Mouse (Mus musculus) kidney, embryonic 16.5 days (tissue): ENCODE measurements around the gene Proser3. TPM values are rescaled to one million over a fixed set of nuclear protein-coding genes. Genes with fewer than 3 reads are reported as not detected.

ENCODE experiments used
- ATAC-seq: fragments of 200-750 bp; cut with Nextera tagmentation; 2 replicates; pipeline ENCODE4 v1.8.0; 2017; ENCODE audit warnings: moderate TSS enrichment; ENCODE audit not compliant: low FRiP score, low TSS enrichment
- H3K27ac ChIP-seq: fragments of 300-500 bp; sonication (generic); 2 replicates; pipeline ENCODE4 v1.5.1; 2014; ENCODE audit warnings: low read length
- H3K27me3 ChIP-seq: fragments of 300-500 bp; sonication (generic); 2 replicates; pipeline ENCODE4 v1.6.1; 2014; ENCODE audit warnings: low read length, control low read depth, mixed read lengths; ENCODE audit not compliant: insufficient read depth
- H3K36me3 ChIP-seq: fragments of 300-500 bp; sonication (generic); 2 replicates; pipeline ENCODE4 v1.6.1; 2014; ENCODE audit warnings: low read length, control low read depth, mixed read lengths; ENCODE audit not compliant: insufficient read depth
- H3K4me1 ChIP-seq: fragments of 300-500 bp; sonication (generic); 2 replicates; pipeline ENCODE4 v1.6.1; 2014; ENCODE audit warnings: low read length, control low read depth, mixed read lengths; ENCODE audit not compliant: insufficient read depth
- H3K4me2 ChIP-seq: fragments of 300-500 bp; sonication (generic); replicated peaks from 2 replicates; pipeline ENCODE4 v1.6.1; 2014; ENCODE audit warnings: low read depth, low read length
- H3K4me3 ChIP-seq: fragments of 300-500 bp; sonication (generic); 2 replicates; pipeline ENCODE4 v1.5.1; 2014; ENCODE audit warnings: mild to moderate bottlenecking, low read length
- H3K9ac ChIP-seq: fragments of 300-500 bp; sonication (generic); replicated peaks from 2 replicates; pipeline ENCODE4 v1.6.1; 2014; ENCODE audit warnings: low read length
- H3K9me3 ChIP-seq: fragments of 300-500 bp; sonication (generic); 2 replicates; pipeline ENCODE4 v1.6.1; 2016; ENCODE audit warnings: low read length, control low read depth
- whole genome bisulfite sequencing: fragments of 180-500 bp; shearing (Covaris S2); extraction: QIAGEN DNeasy Blood & Tissue Kit; methylation state at CpG from one replicate; pipeline ENCODE4 v1.1.7; 2014; 5-methylcytosine and 5-hydroxymethylcytosine counted together
- polyA plus RNA-seq: library from polyadenylated mRNA; unstranded; fragments of >200 nt; fragmentation: Nextera tagmentation; extraction: Ambion mirVana; gene quantifications from 2 replicates; pipeline ENCODE4 v1.2.1, GENCODE M21; 2015

Gene Proser3
- polyA plus RNA-seq, 1 experiment from 2014 or later, result 12.0 TPM

- Histone ChIP-seq H3K9ac (no peak overlapping the region), H3K4me1 (peaks cover 19% of the 10 kb centered on the region), H3K27ac (no peak overlapping the region), H3K27me3 (no peaks in the 10 kb centered on the region), H3K4me2 (no peak overlapping the region), H3K4me3 (no peak overlapping the region), H3K9me3 (no peaks in the 10 kb centered on the region), H3K36me3 (no peaks in the 10 kb centered on the region; the same call in 1 of the 2 replicates)
- WGBS, result 70% methylated on average over 4 of the region's 4 CpGs
- ATAC-seq, result no peak
Observed at GRCm38 (mm10) chr7:30591605-30591951, 39.5 kb upstream of the Proser3 start.

DNA sequence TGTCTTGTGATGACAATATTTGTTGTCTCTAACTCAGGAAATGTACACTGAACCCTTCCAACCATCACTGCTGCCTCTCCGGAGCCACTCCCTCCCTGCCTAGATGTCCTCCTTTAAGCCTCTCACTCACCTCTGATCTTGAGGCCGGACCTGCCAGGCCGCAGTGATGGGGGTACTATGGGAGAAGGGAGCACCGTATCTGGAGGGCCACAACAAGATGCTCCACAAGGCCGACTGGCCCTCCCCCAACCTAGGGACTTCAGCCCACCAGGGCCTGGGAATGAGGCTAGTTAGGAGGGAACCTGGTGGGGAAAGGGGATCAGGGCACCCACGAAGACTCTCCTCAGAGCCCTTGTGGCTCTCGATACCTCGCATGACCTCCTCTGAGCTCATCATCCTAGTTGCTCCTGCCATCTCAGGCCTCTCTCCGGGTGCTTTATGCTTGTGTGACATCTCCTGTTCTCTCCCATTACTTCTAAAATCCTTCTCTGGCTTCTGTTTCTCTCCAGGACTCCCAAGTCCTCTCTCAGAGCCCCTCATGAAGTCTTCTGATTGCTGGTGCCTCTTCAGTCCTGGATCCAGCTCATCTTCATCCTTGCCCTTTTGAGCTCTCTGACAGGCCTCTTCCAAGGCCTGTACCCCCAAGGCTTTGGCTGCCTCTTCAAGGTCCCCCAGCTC lies 39.0 kb upstream of the Proser3 start:
- Histone ChIP-seq H3K27me3 (no peaks in the 10 kb centered on the region), H3K36me3 (peaks cover 5% of the 10 kb centered on the region; the same call in 1 of the 2 replicates), H3K27ac (no peak overlapping the region), H3K9me3 (no peaks in the 10 kb centered on the region), H3K4me1 (peaks cover 23% of the 10 kb centered on the region), H3K9ac (no peak overlapping the region), H3K4me2 (no peak overlapping the region), H3K4me3 (no peak overlapping the region)
- no peak for ATAC-seq
- WGBS, result 85% methylated on average over 9 of the region's 9 CpGs

DNA sequence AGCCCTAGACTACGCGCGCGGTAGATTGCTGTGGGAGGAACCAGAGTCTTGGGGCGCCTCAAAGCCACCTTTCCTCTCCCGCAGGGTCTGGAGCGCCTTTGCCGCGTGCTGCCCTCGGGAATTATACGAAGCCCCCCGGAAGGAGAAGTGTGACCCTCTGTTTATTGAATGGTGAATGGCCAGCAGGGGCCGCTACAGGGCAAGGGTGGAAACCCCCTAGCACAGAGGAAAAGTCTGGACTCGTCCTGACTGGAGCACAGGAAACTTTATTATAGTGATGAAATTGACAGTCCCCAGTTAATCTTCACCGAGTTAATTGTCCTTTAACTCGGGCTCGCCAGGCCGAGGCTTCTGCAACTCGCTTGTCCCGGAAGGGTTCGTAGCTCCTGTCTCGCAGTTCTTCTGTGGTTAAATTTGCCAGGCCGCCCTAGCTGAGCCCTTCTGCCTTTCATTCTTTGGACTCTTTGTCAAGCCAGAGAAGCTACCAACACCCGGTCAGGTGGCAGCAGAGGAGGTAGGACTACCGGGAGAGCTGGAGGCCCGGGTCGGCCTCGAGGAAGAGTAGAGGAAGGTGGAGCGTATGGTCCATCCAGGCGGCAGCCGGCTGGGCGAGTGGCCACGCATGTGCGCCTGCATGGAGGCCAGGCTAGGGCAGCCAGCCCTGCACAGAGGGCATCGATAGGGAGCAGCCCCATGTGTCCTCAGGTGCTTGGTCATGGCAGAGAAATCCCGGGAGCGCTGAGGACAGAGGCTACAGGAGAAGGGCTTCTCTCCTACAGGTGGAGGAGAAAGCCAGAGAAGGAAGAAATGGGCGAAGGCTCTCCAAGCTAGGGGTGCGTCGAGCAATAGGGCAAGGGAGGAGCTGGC lies 37.6 kb upstream of the Proser3 start:
- peak overlapping the region; percentile 92 for H3K27ac ChIP-seq
- H3K36me3 ChIP-seq, result peaks cover 18% of the 10 kb centered on the region
- H3K9me3 ChIP-seq, result no peaks in the 10 kb centered on the region
- peak overlapping the region; percentile 99 for H3K4me3 ChIP-seq
- H3K27me3 ChIP-seq, result no peaks in the 10 kb centered on the region
- ATAC-seq, result peak; percentile 78
- 22% methylated on average over 40 of the region's 40 CpGs for WGBS
- peaks cover 23% of the 10 kb centered on the region for H3K4me1 ChIP-seq
- peak overlapping the region; percentile 99 for H3K9ac ChIP-seq
- H3K4me2 ChIP-seq, result peak overlapping the region; percentile 90

GRCm38 (mm10) chr7:30588676-30589434 lies 36.8 kb upstream of the Proser3 start, which contains the start of gene Kmt2b:
Kmt2b (minus strand) TSS chr7:30588726.
- H3K9ac ChIP-seq, result peak within 1 kb of the TSS; percentile 99
- peak; percentile 96 for ATAC-seq
- no peaks in the 10 kb centered on the region for H3K9me3 ChIP-seq
- peaks cover 26% of the 10 kb centered on the region for H3K36me3 ChIP-seq
- peak within 1 kb of the TSS; percentile 99 for H3K4me3 ChIP-seq
- peak within 1 kb of the TSS; percentile 92 for H3K27ac ChIP-seq
- H3K4me2 ChIP-seq, result peak within 1 kb of the TSS; percentile 90
- WGBS, result 1% methylated on average over 50 of the region's 68 CpGs
- H3K4me1 ChIP-seq, result peaks cover 23% of the 10 kb centered on the region
- no peaks in the 10 kb centered on the region for H3K27me3 ChIP-seq

- ATAC-seq, result peak; percentile 18; the same call in 1 of the 2 replicates
- WGBS, result under 1% methylated on average over 43 of the region's 67 CpGs
- peak overlapping the region; percentile 99 for H3K9ac ChIP-seq
- peaks cover 23% of the 10 kb centered on the region for H3K4me1 ChIP-seq
- peak overlapping the region; percentile 99 for H3K4me3 ChIP-seq
- H3K27ac ChIP-seq, result peak overlapping the region; percentile 92
- peaks cover 34% of the 10 kb centered on the region for H3K36me3 ChIP-seq
- H3K9me3 ChIP-seq, result no peaks in the 10 kb centered on the region
- H3K27me3 ChIP-seq, result no peaks in the 10 kb centered on the region
- H3K4me2 ChIP-seq, result peak overlapping the region; percentile 90
Observed at GRCm38 (mm10) chr7:30587842-30588667, 36.0 kb upstream of the Proser3 start.

DNA sequence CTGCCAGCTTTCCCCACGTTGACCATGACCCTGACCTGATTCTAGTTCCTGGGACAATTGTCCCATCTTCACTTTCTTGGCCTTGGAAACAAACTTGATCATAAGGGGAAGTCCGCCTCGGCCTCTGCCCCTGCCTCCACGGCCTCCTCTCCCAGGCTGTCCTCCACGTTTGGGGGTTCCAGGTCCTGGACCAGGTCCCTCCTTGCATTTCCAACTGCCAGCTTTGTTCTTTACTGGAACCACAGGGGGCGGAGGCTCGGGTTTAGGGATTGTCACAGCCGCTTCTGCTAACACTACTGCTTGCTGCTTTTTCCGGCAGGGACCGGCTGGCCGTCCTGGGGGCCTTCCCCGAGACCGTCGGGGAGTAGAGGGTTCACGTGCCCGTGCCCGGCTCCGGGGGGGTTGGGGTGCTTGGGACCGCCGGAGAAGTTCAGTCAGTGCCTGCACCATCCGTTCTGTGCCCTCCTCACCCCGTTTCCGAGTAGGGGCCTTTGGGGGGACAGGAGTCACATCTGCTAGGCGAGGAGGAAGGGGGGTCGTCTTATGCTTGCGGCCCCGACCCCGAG lies 34.4 kb upstream of the Proser3 start:
- Histone ChIP-seq H3K27ac (no peak overlapping the region), H3K4me2 (peak overlapping the region; percentile 90; the same call in 1 of the 2 replicates), H3K9me3 (no peaks in the 10 kb centered on the region), H3K36me3 (peaks cover 50% of the 10 kb centered on the region), H3K9ac (peak overlapping the region; percentile 99), H3K4me1 (peaks cover 23% of the 10 kb centered on the region), H3K27me3 (no peaks in the 10 kb centered on the region), H3K4me3 (no peak overlapping the region)
- ATAC-seq, result no peak
- 86% methylated on average over 28 of the region's 28 CpGs for WGBS

DNA sequence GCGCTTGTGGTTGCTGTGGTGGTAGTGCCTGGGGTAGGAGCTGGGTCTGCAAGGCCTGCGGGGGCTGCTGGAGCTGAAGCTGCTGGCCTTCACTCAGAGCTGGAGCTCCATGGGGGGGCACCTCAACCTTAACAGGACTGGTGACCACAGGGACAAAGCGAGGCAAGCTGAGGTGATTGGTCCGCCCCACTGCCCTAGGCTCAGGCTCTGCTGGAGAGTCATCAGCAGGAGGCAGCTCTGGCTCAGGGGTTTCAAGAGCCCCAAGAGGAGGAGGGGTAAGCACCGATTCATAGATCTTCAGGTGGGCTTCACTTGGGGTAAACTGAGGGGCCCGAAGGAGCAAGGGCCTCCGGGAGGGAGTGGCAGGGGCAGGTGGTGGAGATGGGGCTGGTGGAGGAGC lies 33.1 kb upstream of the Proser3 start:
- H3K9ac ChIP-seq, result no peak overlapping the region
- H3K27ac ChIP-seq, result no peak overlapping the region
- H3K4me3 ChIP-seq, result no peak overlapping the region
- no peaks in the 10 kb centered on the region for H3K27me3 ChIP-seq
- H3K9me3 ChIP-seq, result no peaks in the 10 kb centered on the region
- WGBS, result 96% methylated on average over 7 of the region's 7 CpGs
- peaks cover 21% of the 10 kb centered on the region for H3K4me1 ChIP-seq
- H3K4me2 ChIP-seq, result no peak overlapping the region
- H3K36me3 ChIP-seq, result peaks cover 61% of the 10 kb centered on the region
- ATAC-seq, result no peak

DNA sequence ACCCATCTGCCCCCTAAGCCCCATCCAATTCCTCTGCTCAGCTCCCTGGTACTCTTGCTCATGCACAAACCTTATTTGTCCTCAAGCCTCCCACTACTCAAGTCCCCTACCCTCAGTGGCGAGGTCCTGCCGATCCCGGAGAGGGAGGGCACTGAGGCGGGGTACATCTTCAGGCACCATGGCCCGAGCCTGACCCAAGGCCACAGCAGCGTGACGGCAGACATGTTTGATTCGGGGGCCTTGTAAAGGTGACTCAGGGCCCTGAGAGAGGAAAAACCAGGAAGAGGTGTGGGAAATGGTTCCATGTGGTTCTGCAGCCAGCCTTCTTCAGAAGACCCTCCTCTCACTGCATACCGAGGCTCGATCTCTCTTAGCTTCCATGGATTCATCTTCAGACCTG lies 32.2 kb upstream of the Proser3 start:
- H3K36me3 ChIP-seq, result peaks cover 69% of the 10 kb centered on the region
- H3K4me1 ChIP-seq, result peaks cover 14% of the 10 kb centered on the region
- no peaks in the 10 kb centered on the region for H3K27me3 ChIP-seq
- no peak overlapping the region for H3K27ac ChIP-seq
- no peak overlapping the region for H3K4me3 ChIP-seq
- H3K4me2 ChIP-seq, result no peak overlapping the region
- 86% methylated on average over 10 of the region's 10 CpGs for WGBS
- ATAC-seq, result no peak
- no peaks in the 10 kb centered on the region for H3K9me3 ChIP-seq
- H3K9ac ChIP-seq, result no peak overlapping the region

DNA sequence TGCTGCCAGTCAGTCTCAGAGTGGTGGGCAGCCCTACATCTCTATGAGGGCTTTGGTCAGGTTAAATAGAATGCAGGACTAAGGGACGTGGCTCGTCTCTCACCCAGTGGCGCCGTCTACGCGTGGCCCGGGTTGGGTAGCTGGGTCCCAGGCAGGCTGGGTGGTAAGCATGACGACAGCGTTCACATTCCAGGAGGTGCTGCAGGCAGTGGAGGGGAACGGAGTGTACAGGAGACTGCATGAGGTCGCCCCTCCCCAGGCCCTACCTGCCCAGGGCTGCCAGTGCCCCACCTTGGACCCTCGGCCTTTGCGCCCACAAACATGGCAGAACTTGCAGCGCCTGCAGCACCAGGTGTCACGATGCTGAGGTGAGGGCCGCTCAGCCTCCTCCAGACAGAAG lies 29.4 kb upstream of the Proser3 start:
- Histone ChIP-seq H3K4me2 (no peak overlapping the region), H3K4me3 (no peak overlapping the region), H3K4me1 (peaks cover 3% of the 10 kb centered on the region; the same call in 1 of the 2 replicates), H3K9me3 (no peaks in the 10 kb centered on the region), H3K27ac (no peak overlapping the region), H3K27me3 (no peaks in the 10 kb centered on the region), H3K9ac (no peak overlapping the region), H3K36me3 (peaks cover 96% of the 10 kb centered on the region)
- 92% methylated on average over 16 of the region's 16 CpGs for WGBS
- peak; percentile 41; the same call in 1 of the 2 replicates for ATAC-seq
